Mouse (Mus musculus) spleen, adult 2 months (tissue): ENCODE results near the gene Otud5. TPM values are rescaled to one million over a fixed set of nuclear protein-coding genes. Genes with fewer than 3 reads are reported as not detected.
A peak's percentile ranks its signal among the peaks of the same experiment; 100 is the strongest.

ENCODE experiments used
- DNase-seq, 2 experiments: peaks; one replicate each; pipeline versions ENCODE4 v3.0.0 to v3.0.0-alpha.2; 2012 to 2021; ENCODE audit warnings: low spot score in 2 of 2, low read depth in 1 of 2
- H3K27ac ChIP-seq: fragments of 200-500 bp; 2 replicates; pipeline ENCODE4 v1.5.1; 2012; ENCODE audit warnings: low read length, inconsistent platforms; ENCODE audit not compliant: insufficient read depth
- H3K27me3 ChIP-seq: fragments of 200-500 bp; 2 replicates; pipeline ENCODE4 v1.6.1; 2012; ENCODE audit warnings: mild to moderate bottlenecking, moderate library complexity, low read length, inconsistent platforms; ENCODE audit not compliant: control insufficient read depth, insufficient read depth
- H3K36me3 ChIP-seq: fragments of 200-500 bp; 2 replicates; pipeline ENCODE4 v1.6.1; 2012; ENCODE audit warnings: mild to moderate bottlenecking, low read length, inconsistent platforms; ENCODE audit not compliant: control insufficient read depth, insufficient read depth
- H3K4me1 ChIP-seq: fragments of 200-500 bp; 2 replicates; pipeline ENCODE4 v1.6.1; 2011; ENCODE audit warnings: inconsistent platforms; ENCODE audit not compliant: control insufficient read depth, insufficient read depth, insufficient read length
- H3K4me3 ChIP-seq: fragments of 200-500 bp; 2 replicates; pipeline ENCODE4 v1.5.1; 2011; ENCODE audit warnings: mild to moderate bottlenecking, inconsistent platforms; ENCODE audit not compliant: insufficient read depth, insufficient read length; ENCODE audit errors: extremely low read depth
- CTCF ChIP-seq: fragments of 200-500 bp; IDR thresholded peaks from 2 replicates; pipeline ENCODE4 v1.5.1; 2011; ENCODE audit warnings: mild to moderate bottlenecking, inconsistent platforms; ENCODE audit not compliant: insufficient read depth, insufficient read length, insufficient replicate concordance; ENCODE audit errors: extremely low read depth
- POLR2A ChIP-seq: fragments of 200-500 bp; IDR thresholded peaks from 2 replicates; pipeline ENCODE4 v1.6.1; 2011; ENCODE audit warnings: low read depth, low read length, inconsistent platforms
- WGBS: fragments of 180-500 bp; shearing (Covaris S2); methylation state at CpG from one replicate; pipeline ENCODE4 v1.1.7; 2018; 5-methylcytosine and 5-hydroxymethylcytosine counted together
- polyA plus RNA-seq: library from polyadenylated mRNA; depleted of rRNA; stranded (reverse); fragments of >200 nt; gene quantifications from 2 replicates; pipeline ENCODE4 v1.2.3, GENCODE M21; 2012

The Otud5 gene
- polyA plus RNA-seq, 1 experiment, result 61.6 TPM

DNA sequence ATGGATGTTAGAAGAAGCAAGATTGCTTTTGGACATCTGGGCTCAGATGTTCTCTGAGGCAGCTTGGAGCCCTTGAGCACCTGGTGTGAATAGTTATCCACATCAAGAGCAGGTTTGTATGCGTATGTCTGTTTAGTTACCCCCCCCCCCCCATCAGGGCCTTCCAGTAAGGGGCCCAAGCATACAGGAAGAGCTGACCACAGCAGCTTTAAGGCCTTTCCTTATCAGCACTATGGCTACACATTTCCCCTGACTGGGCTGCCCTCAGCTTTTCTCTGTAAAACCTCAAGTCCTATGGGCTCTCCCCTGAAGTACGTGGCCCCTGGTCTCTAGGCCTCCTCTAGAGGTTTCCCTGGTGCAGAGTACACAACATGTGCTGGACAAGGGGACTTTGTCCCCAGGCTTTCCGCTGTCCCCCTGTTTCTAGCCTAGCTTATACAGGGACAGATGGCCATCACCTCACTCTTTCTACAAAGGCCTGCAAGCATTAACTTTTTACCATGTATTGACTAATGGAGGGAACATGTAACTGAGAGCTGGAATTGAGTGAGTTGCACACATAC lies 18.1 kb downstream of the Otud5 start:
- TF ChIP-seq POLR2A, result no peak
- TF ChIP-seq CTCF, result no peak
- Histone ChIP-seq H3K27ac (no peak overlapping the region), H3K4me3 (no peak overlapping the region), H3K4me1 (peaks cover 5% of the 10 kb centered on the region; the same call in 1 of the 2 replicates), H3K36me3 (peaks cover 1% of the 10 kb centered on the region; the same call in 1 of the 2 replicates), H3K27me3 (no peaks in the 10 kb centered on the region)
- no peak for DNase-seq
- WGBS, result 73% methylated on average over 3 of the region's 3 CpGs

DNA sequence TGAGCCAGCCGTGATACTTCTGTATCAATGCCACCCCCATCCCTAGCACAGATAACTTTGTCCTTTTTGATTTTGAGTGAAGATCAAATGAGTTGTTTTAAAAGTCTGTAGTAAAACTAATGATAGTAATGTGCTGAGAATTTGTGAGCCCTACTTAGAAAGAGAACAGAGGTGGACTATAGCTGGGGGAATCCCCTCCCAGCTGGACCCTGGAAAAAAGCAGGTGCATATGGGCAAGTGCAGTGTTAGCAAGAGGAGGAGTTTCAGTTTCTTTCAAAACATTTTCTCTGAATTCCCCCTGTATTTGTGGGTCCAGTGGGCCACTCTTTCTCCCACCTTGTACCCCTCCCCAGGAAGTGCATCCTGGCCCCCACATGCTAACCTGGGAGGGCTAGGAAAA lies 22.0 kb downstream of the Otud5 start:
- 62% methylated on average over 1 of the region's 1 CpGs for WGBS
- Histone ChIP-seq H3K4me1 (peaks cover 14% of the 10 kb centered on the region), H3K36me3 (peaks cover 4% of the 10 kb centered on the region), H3K4me3 (no peak overlapping the region), H3K27ac (peak overlapping the region; percentile 38; the same call in 1 of the 2 replicates), H3K27me3 (no peaks in the 10 kb centered on the region)
- no peak for DNase-seq
- TF ChIP-seq POLR2A (no peak), CTCF (no peak)

DNA sequence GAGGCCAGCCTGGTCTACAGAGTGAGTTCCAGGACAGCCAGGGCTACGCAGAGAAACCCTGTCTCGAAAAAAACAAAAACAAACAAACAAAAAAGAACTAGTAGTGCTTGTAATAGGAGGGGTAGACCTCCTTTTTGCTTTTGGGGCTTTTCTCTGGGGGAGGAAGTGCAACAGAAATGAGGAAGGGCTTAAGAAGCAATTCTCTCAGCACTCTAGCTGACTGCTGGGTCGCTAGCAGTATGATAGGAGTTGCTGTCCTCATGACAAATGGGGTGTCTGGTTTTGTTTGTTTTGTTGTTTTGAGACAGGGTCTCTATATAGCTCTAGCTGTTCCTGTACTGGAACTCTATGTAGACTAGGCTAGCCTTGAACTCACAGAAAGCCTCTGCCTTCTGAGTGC lies 23.4 kb downstream of the Otud5 start:
- Histone ChIP-seq H3K36me3 (peaks cover 4% of the 10 kb centered on the region), H3K27ac (peak overlapping the region; percentile 83), H3K4me3 (no peak overlapping the region), H3K27me3 (no peaks in the 10 kb centered on the region), H3K4me1 (peaks cover 16% of the 10 kb centered on the region)
- TF ChIP-seq POLR2A (no peak), CTCF (no peak)
- DNase-seq, result peak in 1 of 2 experiments; percentile 5
- WGBS, result 43% methylated on average over 3 of the region's 3 CpGs

DNA sequence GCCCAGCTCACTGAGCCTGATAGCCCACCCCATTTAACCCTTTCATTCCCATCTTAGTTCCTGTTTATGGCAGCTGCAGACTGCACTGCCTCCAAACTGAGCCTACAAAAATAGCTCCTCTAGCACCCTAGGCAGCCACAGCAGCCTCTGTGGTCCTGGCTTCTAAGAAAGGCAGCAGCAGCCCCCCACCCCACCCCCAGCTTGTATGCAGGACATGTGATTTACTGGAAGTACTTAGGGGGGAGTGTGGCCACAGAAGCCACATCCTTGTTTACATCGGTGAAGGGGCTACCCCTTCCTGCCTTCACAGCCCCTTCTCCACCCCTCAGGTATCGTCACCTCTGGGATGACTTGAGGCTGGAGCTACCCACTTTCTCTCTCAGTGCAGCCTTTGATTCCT lies 24.2 kb downstream of the Otud5 start:
- TF ChIP-seq POLR2A (no peak), CTCF (no peak)
- WGBS, result 29% methylated on average over 2 of the region's 2 CpGs
- no peak overlapping the region for H3K4me3 ChIP-seq
- H3K27me3 ChIP-seq, result no peaks in the 10 kb centered on the region
- peaks cover 4% of the 10 kb centered on the region for H3K36me3 ChIP-seq
- peaks cover 16% of the 10 kb centered on the region for H3K4me1 ChIP-seq
- DNase-seq, result peak in 1 of 2 experiments; percentile 17
- H3K27ac ChIP-seq, result peak overlapping the region; percentile 83

DNA sequence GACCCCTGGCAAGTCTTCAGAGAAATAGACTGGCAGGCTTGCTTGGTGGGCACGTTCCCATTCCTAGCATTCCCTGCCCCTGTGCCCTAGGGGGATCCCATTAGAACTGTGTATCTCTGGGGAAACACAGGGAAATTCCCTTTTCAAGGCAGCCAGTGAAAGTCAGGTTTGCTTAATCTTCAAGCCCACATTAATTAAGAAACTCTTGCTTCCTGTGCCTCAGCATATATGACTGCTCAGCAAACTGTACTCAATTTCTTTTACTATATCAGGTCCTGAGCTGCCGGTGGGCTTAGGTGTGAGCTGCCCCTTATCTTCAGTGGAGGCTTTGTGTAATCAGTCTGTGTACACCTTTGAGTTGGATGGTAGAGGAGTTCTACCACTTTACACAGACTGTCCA lies 24.6 kb downstream of the Otud5 start:
- Histone ChIP-seq H3K36me3 (peaks cover 4% of the 10 kb centered on the region), H3K27me3 (no peaks in the 10 kb centered on the region), H3K27ac (peak overlapping the region; percentile 83), H3K4me3 (no peak overlapping the region), H3K4me1 (peaks cover 16% of the 10 kb centered on the region)
- WGBS, result 29% methylated on average over 2 of the region's 2 CpGs
- no peak for DNase-seq
- no peak for TF ChIP-seq CTCF
- no peak for TF ChIP-seq POLR2A

DNA sequence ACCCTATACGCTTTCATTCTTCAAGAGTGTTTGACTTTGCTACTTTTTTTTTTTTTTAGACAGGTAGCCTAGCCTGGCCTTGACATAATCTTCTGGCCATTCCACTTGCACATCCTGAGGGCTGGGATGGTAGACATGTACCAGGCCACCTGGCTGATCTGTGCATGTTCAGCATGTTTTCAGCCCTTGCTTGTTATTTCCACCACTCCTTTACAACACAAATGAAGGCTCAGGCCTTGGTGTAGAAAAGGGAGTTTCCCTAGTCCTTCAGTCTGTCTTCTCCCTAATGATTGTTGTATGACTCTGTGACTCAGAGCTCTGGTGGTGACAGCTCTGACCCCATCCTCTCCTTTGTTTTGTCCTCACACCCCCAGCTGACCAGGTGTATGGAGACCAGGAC lies 26.0 kb downstream of the Otud5 start:
- WGBS, result 72% methylated on average over 1 of the region's 1 CpGs
- Histone ChIP-seq H3K36me3 (peaks cover 6% of the 10 kb centered on the region), H3K4me1 (peaks cover 13% of the 10 kb centered on the region), H3K27me3 (no peaks in the 10 kb centered on the region), H3K4me3 (no peak overlapping the region), H3K27ac (no peak overlapping the region)
- DNase-seq, result no peak
- TF ChIP-seq CTCF (no peak), POLR2A (no peak)

DNA sequence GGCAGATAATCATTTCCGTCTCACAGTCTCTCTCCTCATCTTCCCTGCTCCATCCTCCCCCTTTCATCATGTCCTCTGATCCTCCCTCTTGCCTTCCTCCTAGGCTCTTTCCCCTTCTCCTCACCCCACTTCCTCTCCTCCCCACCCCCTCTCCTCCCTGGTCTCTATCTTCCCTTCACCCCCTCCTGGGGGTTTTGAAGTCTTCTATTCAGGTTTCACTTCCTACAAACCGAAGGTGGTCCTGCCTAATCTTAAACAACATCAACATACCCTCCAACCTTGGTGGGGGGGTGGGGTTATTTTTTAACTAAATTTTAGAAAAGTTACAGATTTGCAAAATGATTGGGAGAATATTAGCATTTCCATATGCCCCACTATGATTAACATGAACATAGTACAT lies 27.3 kb downstream of the Otud5 start:
- TF ChIP-seq CTCF (no peak), POLR2A (no peak)
- Histone ChIP-seq H3K27me3 (no peaks in the 10 kb centered on the region), H3K4me3 (no peak overlapping the region), H3K4me1 (peaks cover 13% of the 10 kb centered on the region), H3K36me3 (peaks cover 7% of the 10 kb centered on the region), H3K27ac (no peak overlapping the region)
- no peak for DNase-seq
- 53% methylated on average over 2 of the region's 2 CpGs for WGBS

DNA sequence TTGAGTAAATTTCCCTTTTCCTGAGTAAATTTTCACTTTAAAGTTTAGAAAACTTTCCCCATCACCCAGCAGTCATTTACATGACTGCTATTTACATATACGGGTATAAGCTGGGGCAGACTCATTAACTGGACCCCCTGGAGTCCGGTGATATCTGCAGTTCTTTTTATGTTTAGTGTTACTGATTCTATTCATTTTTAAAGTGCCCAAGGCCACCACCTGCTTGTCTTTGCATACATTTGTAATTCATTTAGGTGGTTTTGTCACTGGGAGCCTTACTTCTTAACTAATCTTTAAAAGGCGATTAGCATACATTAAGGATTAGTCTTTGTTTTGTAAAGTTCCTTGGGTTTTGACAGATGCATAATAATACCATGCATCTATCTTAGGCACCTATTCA lies 28.7 kb downstream of the Otud5 start:
- H3K27ac ChIP-seq, result no peak overlapping the region
- no peak for TF ChIP-seq POLR2A
- no peak for TF ChIP-seq CTCF
- H3K4me3 ChIP-seq, result no peak overlapping the region
- H3K4me1 ChIP-seq, result peaks cover 11% of the 10 kb centered on the region
- no peak for DNase-seq
- WGBS, result 78% methylated on average over 3 of the region's 3 CpGs
- peaks cover 13% of the 10 kb centered on the region for H3K36me3 ChIP-seq
- H3K27me3 ChIP-seq, result no peaks in the 10 kb centered on the region
